Mouse (Mus musculus) gonadal fat pad, adult 2 months (tissue): ENCODE measurements around the gene Tsnaxip1. TPM values are rescaled to one million over a fixed set of nuclear protein-coding genes. Genes with fewer than 3 reads are reported as not detected.

Source experiments
- DNase-seq: peaks from one replicate; pipeline ENCODE4 v3.0.0-alpha.2; 2012; ENCODE audit warnings: low read depth
- polyA plus RNA-seq: library from polyadenylated mRNA; depleted of rRNA; stranded (reverse); fragments of >200 nt; gene quantifications from 2 replicates; pipeline ENCODE4 v1.2.3, GENCODE M21; 2012; rRNA removed

Gene Tsnaxip1
- polyA plus RNA-seq, 1 experiment, result 1.1 TPM

DNA sequence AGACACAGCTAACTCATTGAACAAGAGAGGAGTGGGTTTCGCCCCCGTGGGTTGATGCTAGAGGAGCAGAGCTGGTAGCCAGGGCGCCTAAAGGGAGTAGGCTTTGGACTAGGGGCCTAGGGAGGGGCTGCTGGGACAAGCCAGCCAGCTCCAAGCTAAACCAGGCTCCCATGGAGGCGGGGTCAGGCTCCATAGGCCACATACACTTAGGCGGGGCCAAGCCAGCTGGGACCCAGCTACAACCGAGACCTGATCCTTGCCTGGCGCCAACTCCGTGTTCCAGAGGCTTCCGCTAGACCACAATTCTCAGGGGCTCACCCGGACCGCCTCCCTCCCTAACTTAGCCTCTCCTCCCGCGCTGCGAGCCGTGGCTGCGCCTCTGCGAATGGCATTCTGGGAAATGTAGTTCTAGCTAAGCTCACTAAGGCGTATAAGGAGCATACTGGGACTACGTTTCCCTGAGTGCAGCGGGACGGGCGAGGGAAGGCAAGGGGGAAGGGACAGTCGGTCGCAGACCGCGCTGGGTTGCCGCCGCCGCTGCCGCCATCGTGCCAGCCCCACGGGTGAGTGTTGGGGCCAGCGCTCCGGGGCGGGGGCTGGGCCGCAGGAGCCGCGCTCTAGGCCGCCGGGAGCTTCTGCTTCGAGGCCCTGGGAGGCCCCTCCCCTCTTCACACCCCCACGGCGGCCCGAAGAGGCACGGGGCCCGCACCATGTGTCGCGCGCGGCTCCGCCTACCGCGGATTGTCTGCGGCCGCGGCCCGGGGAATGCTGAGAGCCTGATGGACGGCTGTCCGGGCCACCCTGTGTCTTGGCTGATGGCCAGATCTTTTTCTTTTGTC lies 32.8 kb downstream of the Tsnaxip1 start, which contains the start of gene Nutf2:
Gene Nutf2 (plus strand): TSS at position 438 of the 839 bp plus-strand sequence.
- peak; percentile 86 for DNase-seq

DNA sequence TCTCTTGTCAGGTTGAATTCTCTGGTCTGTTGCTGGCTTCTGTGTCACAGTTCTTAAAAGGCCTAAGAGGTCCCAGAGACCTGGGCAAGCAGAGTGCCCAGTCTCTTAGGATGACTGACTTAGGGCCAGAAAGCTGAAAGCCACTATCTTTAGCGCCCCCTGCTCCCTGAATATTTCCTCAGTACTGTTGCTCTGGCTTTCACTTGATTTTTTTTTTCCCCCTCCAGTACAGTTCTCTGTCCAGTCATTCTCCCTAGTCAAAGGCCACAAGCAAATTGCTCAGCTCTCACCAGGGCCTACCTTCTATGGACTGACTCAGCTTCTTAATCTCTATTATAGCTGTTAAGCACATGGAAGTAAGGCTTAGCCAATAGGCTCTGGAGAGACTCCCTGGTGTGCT lies 34.4 kb downstream of the Tsnaxip1 start:
- no peak for DNase-seq

DNA sequence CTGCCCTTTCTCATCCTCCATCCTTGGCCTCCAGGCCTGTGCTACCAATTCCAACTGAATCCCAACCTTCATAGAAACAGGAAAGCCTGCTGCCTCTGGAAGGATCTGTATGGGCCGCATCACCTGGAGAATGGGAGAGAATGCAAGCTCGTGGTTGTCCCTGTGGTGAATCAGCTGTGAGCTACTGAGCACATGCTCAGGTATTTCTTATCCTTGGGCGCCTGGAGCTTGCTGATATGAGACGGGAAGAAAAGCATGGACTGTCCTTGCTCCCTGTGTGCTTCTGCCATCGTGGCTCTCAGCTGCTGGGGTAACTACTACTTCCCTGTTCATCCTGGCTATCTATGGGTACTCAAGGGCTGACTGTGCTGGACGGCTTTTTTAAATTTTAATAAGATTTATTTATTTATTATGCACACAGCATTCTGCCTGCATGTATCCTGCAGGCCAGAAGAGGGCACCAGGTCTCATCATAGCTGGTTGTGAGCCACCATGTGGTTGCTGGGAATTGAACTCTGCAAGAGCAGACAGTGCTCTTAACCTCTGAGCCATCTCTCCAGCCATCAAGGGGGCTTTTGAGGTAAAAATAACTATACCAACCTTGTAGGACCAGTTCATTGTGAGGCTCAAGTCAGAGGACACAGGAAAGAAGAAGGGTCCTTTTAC lies 39.0 kb downstream of the Tsnaxip1 start:
- DNase-seq, result no peak

- no peak for DNase-seq
Measured at GRCm38 (mm10) chr8:105874301-105874700, 46.8 kb downstream of the Tsnaxip1 start.

DNA sequence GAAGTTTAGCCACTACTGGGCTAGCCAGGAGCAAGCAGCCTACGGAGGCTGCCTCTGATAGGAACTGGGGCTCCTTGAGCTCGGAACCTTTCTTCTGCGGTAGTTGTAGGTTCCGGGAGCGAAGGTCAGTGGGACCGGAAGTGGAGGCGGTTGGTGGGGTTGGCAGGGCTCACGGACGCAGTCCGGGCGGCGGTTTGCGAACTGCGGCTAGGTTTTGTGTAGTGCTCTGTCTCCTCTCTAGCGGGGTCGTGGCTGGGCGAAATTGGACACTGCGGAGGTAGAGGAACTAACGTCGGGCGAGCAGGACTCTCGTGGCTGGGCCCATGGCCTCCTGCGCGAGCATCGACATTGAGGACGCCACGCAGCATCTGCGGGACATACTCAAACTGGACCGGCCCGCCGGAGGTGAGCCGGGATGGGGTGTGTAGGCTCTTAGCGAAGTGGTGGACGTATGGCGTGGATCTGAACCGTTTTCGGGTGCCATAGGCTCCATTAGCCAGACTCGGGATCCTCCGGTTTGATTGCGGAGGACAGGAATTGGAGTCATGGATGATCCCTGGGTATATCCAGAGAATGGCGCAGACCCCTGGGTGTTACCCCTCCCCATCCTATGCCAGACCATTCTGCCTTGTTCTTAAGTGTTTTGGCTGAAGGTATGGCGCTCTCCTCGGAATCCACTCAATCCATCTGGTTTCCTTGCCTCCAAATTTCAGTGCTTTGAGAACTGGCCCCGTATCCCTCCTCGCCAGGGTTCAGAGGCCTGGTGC lies 53.4 kb downstream of the Tsnaxip1 start, which contains the start of gene Edc4:
Gene Edc4 (plus strand): TSS at position 128 of the 767 bp plus-strand sequence.
- DNase-seq, result no peak

DNA sequence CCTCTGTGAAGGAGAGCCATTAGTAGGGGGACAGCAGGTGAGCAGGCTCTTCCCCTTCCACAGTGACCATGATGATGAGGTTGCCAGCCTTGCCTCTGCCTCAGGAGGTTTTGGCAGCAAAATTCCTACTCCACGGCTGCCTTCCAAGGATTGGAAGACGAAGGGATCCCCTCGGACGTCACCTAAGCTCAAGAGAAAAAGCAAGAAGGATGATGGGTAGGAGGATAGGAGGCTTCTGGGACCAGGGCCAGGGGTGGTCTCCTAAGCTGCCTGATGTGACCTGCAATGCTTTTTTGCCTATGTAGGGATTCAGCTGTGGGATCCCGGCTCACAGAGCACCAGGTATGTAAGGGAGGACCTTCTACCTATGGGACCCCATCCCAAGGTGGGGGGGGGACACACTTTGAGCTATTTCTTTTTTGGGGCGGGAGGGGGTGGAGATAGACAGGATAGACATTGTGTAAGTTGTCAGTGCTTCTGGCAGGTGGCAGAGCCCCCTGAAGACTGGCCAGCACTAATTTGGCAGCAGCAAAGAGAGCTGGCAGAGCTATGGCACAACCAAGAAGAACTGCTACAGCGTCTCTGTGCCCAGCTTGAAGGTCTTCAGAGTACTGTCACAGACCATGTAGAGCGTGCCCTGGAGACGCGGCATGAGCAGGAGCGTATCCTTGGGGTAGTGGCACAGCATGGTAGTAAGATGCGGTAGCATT lies 62.4 kb downstream of the Tsnaxip1 start:
- no peak for DNase-seq

- no peak for DNase-seq
Measured at GRCm38 (mm10) chr8:105890870-105891269, 63.3 kb downstream of the Tsnaxip1 start.

DNA sequence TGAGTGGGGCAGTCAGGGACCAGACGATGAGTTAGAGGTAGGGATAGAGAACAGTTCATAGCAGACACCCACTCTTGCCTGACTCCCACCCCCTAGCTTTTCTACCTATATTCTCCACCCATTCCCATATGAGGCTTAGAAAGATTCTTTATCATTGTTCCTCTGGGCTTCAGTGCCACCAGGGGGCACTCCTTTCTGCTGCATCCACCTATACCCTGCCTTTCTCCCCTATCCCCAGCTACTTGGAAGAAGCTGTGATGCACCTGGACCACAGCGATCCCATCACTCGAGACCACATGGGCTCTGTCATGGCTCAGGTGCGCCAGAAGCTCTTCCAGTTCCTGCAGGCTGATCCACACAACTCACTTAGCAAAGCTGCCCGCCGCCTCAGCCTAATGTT lies 64.9 kb downstream of the Tsnaxip1 start:
- no peak for DNase-seq

DNA sequence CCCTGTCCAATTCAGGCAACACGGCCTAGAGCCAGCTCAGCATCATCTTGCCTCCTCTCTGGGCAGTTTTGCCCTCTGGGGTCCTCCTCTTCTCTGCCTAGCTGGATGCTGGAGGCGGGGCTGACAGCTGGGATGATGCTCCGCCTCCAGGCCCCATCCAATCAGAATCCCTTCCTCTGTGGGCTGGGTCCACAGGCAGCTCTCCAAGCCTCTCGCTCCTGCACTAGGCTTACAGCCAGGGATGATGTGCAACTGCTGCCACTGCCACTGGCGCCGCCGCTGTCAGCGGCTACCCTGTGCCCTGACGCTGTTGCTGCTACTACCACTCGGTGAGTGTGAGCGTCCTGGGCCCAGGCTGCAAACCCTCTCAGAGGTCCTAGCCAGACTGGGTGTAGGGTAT lies 65.8 kb downstream of the Tsnaxip1 start, which contains the start of gene Nrn1l:
Gene Nrn1l (plus strand): TSS at position 229 of the 400 bp plus-strand sequence.
- no peak for DNase-seq

Other genes starting within 250 kb of the Tsnaxip1 start
- 17.2 and 22.1 TPM in 2 replicates for gene Ripor1, start 222.5 kb upstream of the Tsnaxip1 start, polyA plus RNA-seq
- 12.2 and 19.0 TPM in 2 replicates for gene Ctcf, start 191.2 kb upstream of the Tsnaxip1 start, polyA plus RNA-seq
- gene Agrp, start 190.3 kb upstream of the Tsnaxip1 start, polyA plus RNA-seq, result 0.45 TPM in 1 of 2 replicates, not detected in the other
- 0.60 and 0.81 TPM in 2 replicates for gene Carmil2, start 141.5 kb upstream of the Tsnaxip1 start, polyA plus RNA-seq
- 31.7 and 35.4 TPM in 2 replicates for gene Acd, start 126.6 kb upstream of the Tsnaxip1 start, polyA plus RNA-seq
- 23.5 and 24.1 TPM in 2 replicates for gene Pard6a, start 126.6 kb upstream of the Tsnaxip1 start, polyA plus RNA-seq
- 0.15 TPM in 1 of 2 replicates, not detected in the other for gene 4933405L10Rik, start 120.1 kb upstream of the Tsnaxip1 start, polyA plus RNA-seq
- 5.8 and 8.4 TPM in 2 replicates for gene Enkd1, start 119.5 kb upstream of the Tsnaxip1 start, polyA plus RNA-seq
- 5.3 and 6.7 TPM in 2 replicates for gene Gfod2, start 69.1 kb upstream of the Tsnaxip1 start, polyA plus RNA-seq
- gene Ranbp10, start 381 bp upstream of the Tsnaxip1 start, polyA plus RNA-seq, result 20.0 and 20.4 TPM in 2 replicates
- 18.9 and 23.0 TPM in 2 replicates for gene Cenpt, start 25.5 kb downstream of the Tsnaxip1 start, polyA plus RNA-seq
- 44.3 and 46.8 TPM in 2 replicates for gene Thap11, start 27.4 kb downstream of the Tsnaxip1 start, polyA plus RNA-seq
- 23.5 and 25.7 TPM in 2 replicates for gene Nutf2, start 32.8 kb downstream of the Tsnaxip1 start, polyA plus RNA-seq
- 54.3 and 63.5 TPM in 2 replicates for gene Edc4, start 53.1 kb downstream of the Tsnaxip1 start, polyA plus RNA-seq
- gene Nrn1l, start 65.8 kb downstream of the Tsnaxip1 start, polyA plus RNA-seq, result 1.4 and 1.7 TPM in 2 replicates
- 47.8 and 51.9 TPM in 2 replicates for gene Pskh1, start 72.7 kb downstream of the Tsnaxip1 start, polyA plus RNA-seq
- 1.5 and 7.4 TPM in 2 replicates for gene Ctrl, start 106.1 kb downstream of the Tsnaxip1 start, polyA plus RNA-seq
- gene Psmb10, start 110.7 kb downstream of the Tsnaxip1 start, polyA plus RNA-seq, result 69.8 and 91.4 TPM in 2 replicates
- gene Lcat, start 115.7 kb downstream of the Tsnaxip1 start, polyA plus RNA-seq, result 2.3 and 2.6 TPM in 2 replicates
- 46.8 and 56.3 TPM in 2 replicates for gene Slc12a4, start 138.4 kb downstream of the Tsnaxip1 start, polyA plus RNA-seq
- 0.92 and 1.7 TPM in 2 replicates for gene Dpep3, start 151.7 kb downstream of the Tsnaxip1 start, polyA plus RNA-seq
- 14.5 and 14.6 TPM in 2 replicates for gene Dus2, start 163.6 kb downstream of the Tsnaxip1 start, polyA plus RNA-seq
- not detected in 2 replicates for gene Dpep2nb, start 178.2 kb downstream of the Tsnaxip1 start, polyA plus RNA-seq
- gene Ddx28, start 184.2 kb downstream of the Tsnaxip1 start, polyA plus RNA-seq, result 8.9 and 9.9 TPM in 2 replicates
- 23.5 and 26.6 TPM in 2 replicates for gene Nfatc3, start 231.1 kb downstream of the Tsnaxip1 start, polyA plus RNA-seq